Mouse (Mus musculus): ENCODE data around the gene Ankrd11. TPM values are rescaled to one million over a fixed set of nuclear protein-coding genes. Genes with fewer than 3 reads are reported as not detected.

Ankrd11 gene
- polyA plus RNA-seq, 1 experiment from 2014 or later: 13.6 TPM

GRCm38 (mm10) chr8:123004033-123004922 is 37.8 kb downstream of the Ankrd11 start:
- Histone ChIP-seq H3K9me3 (replicated peaks) (no peaks in the 10 kb centered on the region), H3K4me2 (no peak overlapping the region), H3K4me3 (replicated peaks) (no peak overlapping the region), H3K9ac (no peak overlapping the region), H3K27me3 (no peaks in the 10 kb centered on the region), H3K36me3 (no peaks in the 10 kb centered on the region), H3K27ac (no peak overlapping the region), H3K4me1 (replicated peaks) (peaks cover 79% of the 10 kb centered on the region)
- 65% methylated on average over 14 of the region's 14 CpGs for WGBS (ENCODE audit: insufficient replicate concordance)
- DNase-seq (no peak), ATAC-seq (ENCODE audit: low read depth) (no peak)

- H3K36me3 ChIP-seq: no peaks in the 10 kb centered on the region
- ATAC-seq (ENCODE audit: low read depth): no peak
- H3K9ac ChIP-seq: no peak overlapping the region
- no peak overlapping the region for H3K4me3 ChIP-seq (replicated peaks)
- peaks cover 54% of the 10 kb centered on the region for H3K4me1 ChIP-seq (replicated peaks)
- H3K4me2 ChIP-seq: no peak overlapping the region
- no peak for DNase-seq
- H3K9me3 ChIP-seq (replicated peaks): no peaks in the 10 kb centered on the region
- no peaks in the 10 kb centered on the region for H3K27me3 ChIP-seq
- WGBS (ENCODE audit: insufficient replicate concordance): 17% methylated on average over 2 of the region's 2 CpGs
- no peak overlapping the region for H3K27ac ChIP-seq
Measured at GRCm38 (mm10) chr8:123000311-123000710, 41.8 kb downstream of the Ankrd11 start.

DNA sequence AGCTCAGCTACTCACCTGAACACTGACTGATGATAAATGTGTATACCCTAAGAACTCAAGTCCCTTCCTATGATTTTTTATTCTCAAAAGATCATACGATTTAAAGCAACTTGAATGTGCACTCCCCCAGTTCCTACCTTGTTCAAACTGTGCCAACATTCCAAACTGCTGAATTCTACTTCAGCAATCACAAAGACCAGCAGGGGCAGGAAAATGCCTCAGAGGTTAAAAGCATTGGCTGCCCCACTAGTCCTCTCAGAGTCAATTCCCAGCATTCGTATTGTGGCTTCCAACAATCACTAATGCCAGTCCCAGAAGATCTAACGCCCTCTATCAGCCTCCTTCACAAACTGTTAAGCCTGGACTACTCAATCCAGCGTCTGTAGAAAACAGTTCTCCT is 44.1 kb downstream of the Ankrd11 start:
- ATAC-seq (ENCODE audit: low read depth) (no peak), DNase-seq (no peak)
- no peak overlapping the region for H3K27ac ChIP-seq
- peaks cover 55% of the 10 kb centered on the region for H3K4me1 ChIP-seq (replicated peaks)
- 69% methylated on average over 4 of the region's 4 CpGs for WGBS (ENCODE audit: insufficient replicate concordance)
- no peaks in the 10 kb centered on the region for H3K36me3 ChIP-seq
- H3K27me3 ChIP-seq: no peaks in the 10 kb centered on the region
- no peak overlapping the region for H3K4me3 ChIP-seq (replicated peaks)
- H3K9ac ChIP-seq: no peak overlapping the region
- no peaks in the 10 kb centered on the region for H3K9me3 ChIP-seq (replicated peaks)
- H3K4me2 ChIP-seq: no peak overlapping the region

DNA sequence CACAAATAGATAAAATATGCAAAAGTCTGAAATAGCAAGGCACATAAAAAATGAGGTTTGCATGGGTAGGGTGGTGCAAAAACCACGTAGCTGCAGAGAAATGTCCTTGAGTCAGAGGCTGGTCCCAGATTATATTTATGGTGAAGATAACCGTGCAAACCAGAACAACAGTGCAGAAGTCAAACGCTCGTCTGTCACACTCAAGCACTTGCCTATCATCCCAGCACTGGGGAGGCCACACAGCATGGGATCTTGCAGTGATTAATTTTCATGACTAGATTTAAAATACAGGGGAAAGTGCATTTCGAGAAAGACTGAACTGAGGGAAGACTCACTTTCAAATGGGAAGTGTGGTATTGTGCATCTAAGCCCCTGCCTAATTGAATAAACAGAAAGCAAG is 48.3 kb downstream of the Ankrd11 start:
- Histone ChIP-seq H3K27ac (no peak overlapping the region), H3K4me2 (no peak overlapping the region), H3K4me1 (replicated peaks) (peaks cover 65% of the 10 kb centered on the region), H3K4me3 (replicated peaks) (no peak overlapping the region), H3K27me3 (no peaks in the 10 kb centered on the region), H3K9me3 (replicated peaks) (no peaks in the 10 kb centered on the region), H3K9ac (no peak overlapping the region), H3K36me3 (no peaks in the 10 kb centered on the region)
- 20% methylated on average over 5 of the region's 5 CpGs for WGBS (ENCODE audit: insufficient replicate concordance)
- ATAC-seq (ENCODE audit: low read depth) (no peak), DNase-seq (no peak)

- WGBS (ENCODE audit: insufficient replicate concordance): 67% methylated on average over 3 of the region's 3 CpGs
- Histone ChIP-seq H3K27ac (no peak overlapping the region), H3K36me3 (no peaks in the 10 kb centered on the region), H3K27me3 (no peaks in the 10 kb centered on the region), H3K4me2 (no peak overlapping the region), H3K9ac (no peak overlapping the region), H3K4me3 (replicated peaks) (no peak overlapping the region), H3K4me1 (replicated peaks) (peaks cover 64% of the 10 kb centered on the region), H3K9me3 (replicated peaks) (no peaks in the 10 kb centered on the region)
- no peak for ATAC-seq (ENCODE audit: low read depth)
- no peak for DNase-seq
Measured at GRCm38 (mm10) chr8:122993031-122993430, 49.0 kb downstream of the Ankrd11 start.

DNA sequence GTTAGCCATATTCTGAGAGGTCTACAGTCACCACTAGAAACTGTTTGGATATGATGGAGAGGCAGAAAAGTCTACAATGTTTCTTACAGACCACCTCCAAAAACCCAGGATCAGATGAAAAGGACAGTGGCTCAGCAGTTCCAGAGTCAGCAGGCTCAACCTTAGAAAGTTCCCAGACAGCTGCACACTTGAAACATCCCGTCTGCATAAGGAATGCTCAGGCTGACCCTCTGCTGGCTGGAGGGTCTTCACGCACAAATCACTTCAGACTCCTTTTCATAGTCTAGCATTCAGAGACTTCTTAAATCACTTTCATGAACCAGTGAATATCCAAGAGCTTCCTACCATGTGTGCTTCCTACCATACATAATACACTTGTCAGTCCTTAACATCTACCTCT is 49.8 kb downstream of the Ankrd11 start:
- H3K4me1 ChIP-seq (replicated peaks): peaks cover 68% of the 10 kb centered on the region
- H3K4me2 ChIP-seq: no peak overlapping the region
- no peaks in the 10 kb centered on the region for H3K27me3 ChIP-seq
- DNase-seq (no peak), ATAC-seq (ENCODE audit: low read depth) (no peak)
- H3K27ac ChIP-seq: no peak overlapping the region
- no peak overlapping the region for H3K4me3 ChIP-seq (replicated peaks)
- H3K9me3 ChIP-seq (replicated peaks): no peaks in the 10 kb centered on the region
- H3K36me3 ChIP-seq: no peaks in the 10 kb centered on the region
- 78% methylated on average over 2 of the region's 2 CpGs for WGBS (ENCODE audit: insufficient replicate concordance)
- no peak overlapping the region for H3K9ac ChIP-seq

DNA sequence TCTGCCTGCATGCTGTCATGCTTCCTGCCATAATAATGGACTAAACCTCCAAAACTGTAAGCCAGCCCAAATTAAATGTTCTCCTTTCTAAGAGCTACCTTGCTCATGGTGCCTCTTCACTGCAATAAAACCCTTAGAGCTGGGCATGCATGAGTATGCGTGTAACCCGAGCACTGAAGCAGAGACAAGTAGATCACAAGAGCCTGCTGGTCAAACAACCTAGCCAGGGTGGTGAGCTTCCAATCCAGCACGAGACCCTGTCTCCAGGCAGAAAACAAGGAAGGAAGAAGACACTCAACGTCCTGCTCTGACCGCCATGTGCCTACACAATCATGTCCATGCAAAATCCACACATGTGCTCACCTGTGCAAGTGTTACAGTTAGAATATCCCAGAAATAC is 50.7 kb downstream of the Ankrd11 start:
- Histone ChIP-seq H3K4me1 (replicated peaks) (peaks cover 76% of the 10 kb centered on the region), H3K4me2 (no peak overlapping the region), H3K27ac (no peak overlapping the region)

GRCm38 (mm10) chr8:122989976-122990375 is 52.1 kb downstream of the Ankrd11 start:
- Histone ChIP-seq H3K9me3 (replicated peaks) (no peaks in the 10 kb centered on the region), H3K4me3 (replicated peaks) (no peak overlapping the region), H3K4me1 (replicated peaks) (peaks cover 88% of the 10 kb centered on the region), H3K9ac (no peak overlapping the region), H3K4me2 (no peak overlapping the region), H3K27me3 (no peaks in the 10 kb centered on the region), H3K36me3 (no peaks in the 10 kb centered on the region), H3K27ac (no peak overlapping the region)
- 60% methylated on average over 2 of the region's 2 CpGs for WGBS (ENCODE audit: insufficient replicate concordance)
- no peak for DNase-seq
- no peak for ATAC-seq (ENCODE audit: low read depth)

More for the DNA sequence above, 50.7 kb downstream of the Ankrd11 start:
- Histone ChIP-seq H3K4me3 (replicated peaks) (no peak overlapping the region), H3K9me3 (replicated peaks) (no peaks in the 10 kb centered on the region), H3K9ac (no peak overlapping the region), H3K36me3 (no peaks in the 10 kb centered on the region), H3K27me3 (no peaks in the 10 kb centered on the region)
- ATAC-seq (ENCODE audit: low read depth) (no peak), DNase-seq (no peak)
- WGBS (ENCODE audit: insufficient replicate concordance): 63% methylated on average over 5 of the region's 5 CpGs

- H3K27ac ChIP-seq: no peak overlapping the region
- 27% methylated on average over 3 of the region's 3 CpGs for WGBS (ENCODE audit: insufficient replicate concordance)
- no peak overlapping the region for H3K4me3 ChIP-seq (replicated peaks)
- H3K36me3 ChIP-seq: no peaks in the 10 kb centered on the region
- H3K9ac ChIP-seq: no peak overlapping the region
- ATAC-seq (ENCODE audit: low read depth) (peak; percentile 53; the same call in 1 of the 2 replicates), DNase-seq (no peak)
- no peaks in the 10 kb centered on the region for H3K27me3 ChIP-seq
- H3K9me3 ChIP-seq (replicated peaks): no peaks in the 10 kb centered on the region
- no peak overlapping the region for H3K4me2 ChIP-seq
- peaks cover 88% of the 10 kb centered on the region for H3K4me1 ChIP-seq (replicated peaks)
Measured at GRCm38 (mm10) chr8:122988955-122989354, 53.1 kb downstream of the Ankrd11 start.

DNA sequence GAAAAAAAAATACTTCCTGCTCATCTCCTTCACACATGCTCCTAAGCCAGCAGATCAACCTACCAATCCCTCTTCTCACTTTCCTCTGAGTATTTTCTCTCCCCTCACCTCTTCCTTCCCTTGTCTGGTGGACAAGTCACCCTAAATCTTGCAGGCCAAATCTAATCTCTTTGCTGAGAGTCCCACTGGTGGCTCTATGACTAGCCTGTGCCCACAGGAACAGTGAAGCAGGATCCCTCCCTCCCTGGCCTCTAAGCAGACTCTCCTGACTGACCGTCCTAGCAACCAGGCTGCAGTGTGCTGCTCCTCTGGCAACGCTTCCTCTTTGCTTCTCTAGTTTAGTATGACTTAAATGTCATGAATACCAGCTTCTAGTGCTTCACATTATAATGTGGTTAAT is 54.8 kb downstream of the Ankrd11 start:
- Histone ChIP-seq H3K9ac (no peak overlapping the region), H3K4me2 (no peak overlapping the region), H3K27me3 (no peaks in the 10 kb centered on the region), H3K4me3 (replicated peaks) (no peak overlapping the region), H3K9me3 (replicated peaks) (no peaks in the 10 kb centered on the region), H3K4me1 (replicated peaks) (peaks cover 87% of the 10 kb centered on the region), H3K36me3 (no peaks in the 10 kb centered on the region), H3K27ac (no peak overlapping the region)
- DNase-seq (no peak), ATAC-seq (ENCODE audit: low read depth) (no peak)
- 31% methylated on average over 2 of the region's 2 CpGs for WGBS (ENCODE audit: insufficient replicate concordance)

DNA sequence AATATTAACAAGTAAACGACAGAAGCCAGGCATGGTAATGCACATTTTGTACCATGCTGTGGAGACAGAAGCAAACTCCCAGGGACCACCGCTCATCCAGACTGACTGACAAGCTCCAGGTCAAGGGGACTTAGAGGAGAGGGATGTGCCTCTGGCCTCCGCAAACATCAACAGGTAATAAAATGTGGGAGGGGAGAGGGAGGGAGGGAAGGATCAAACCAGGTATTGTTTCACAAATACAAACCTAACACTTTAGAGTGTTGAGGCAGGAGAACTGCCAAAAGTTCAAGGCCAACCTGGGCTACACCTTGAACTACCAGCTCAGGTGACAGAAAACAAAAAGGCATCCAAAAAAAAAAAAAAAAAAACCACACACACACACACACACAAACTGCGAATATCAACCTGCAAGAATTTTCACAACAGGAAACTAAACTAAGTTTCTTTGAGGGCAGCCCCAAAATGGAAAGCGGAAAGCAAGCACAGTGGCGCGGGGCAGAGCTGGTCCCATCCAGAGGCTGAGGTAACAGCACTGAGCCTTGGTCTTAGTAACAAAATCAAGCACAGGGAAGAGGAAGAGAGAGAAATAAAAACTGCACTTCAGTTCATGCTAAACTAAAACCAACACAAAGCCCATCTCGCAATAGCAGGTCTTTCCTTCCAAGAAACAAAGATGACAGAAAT is 55.4 kb downstream of the Ankrd11 start:
- no peak overlapping the region for H3K27ac ChIP-seq
- ATAC-seq (ENCODE audit: low read depth): no peak

More for the DNA sequence above, 55.4 kb downstream of the Ankrd11 start:
- DNase-seq: no peak
- 72% methylated on average over 8 of the region's 8 CpGs for WGBS (ENCODE audit: insufficient replicate concordance)
- H3K36me3 ChIP-seq: no peaks in the 10 kb centered on the region
- no peak overlapping the region for H3K4me3 ChIP-seq (replicated peaks)
- H3K9ac ChIP-seq: no peak overlapping the region
- peaks cover 86% of the 10 kb centered on the region for H3K4me1 ChIP-seq (replicated peaks)
- no peak overlapping the region for H3K4me2 ChIP-seq
- no peaks in the 10 kb centered on the region for H3K27me3 ChIP-seq
- no peaks in the 10 kb centered on the region for H3K9me3 ChIP-seq (replicated peaks)

Data from liver, embryonic 13.5 days (tissue).